Mouse (Mus musculus) heart, adult 2 months (tissue): ENCODE measurements around the gene Serpinh1. TPM values are rescaled to one million over a fixed set of nuclear protein-coding genes. Genes with fewer than 3 reads are reported as not detected.

Experiments used
- DNase-seq, 2 experiments: peaks; one replicate each; pipeline ENCODE4 v3.0.0; 2021
- H3K27ac ChIP-seq: fragments of 200-600 bp; 2 replicates; pipeline ENCODE4 v1.8.1; 2022
- H3K27me3 ChIP-seq: fragments of 200-500 bp; 2 replicates; pipeline ENCODE4 v1.6.1; 2012; ENCODE audit warnings: mild to moderate bottlenecking, low read length, inconsistent platforms, mixed read lengths; ENCODE audit not compliant: control insufficient read depth, insufficient read depth
- H3K36me3 ChIP-seq: fragments of 200-500 bp; 2 replicates; pipeline ENCODE4 v1.6.1; 2012; ENCODE audit warnings: low read length, inconsistent platforms; ENCODE audit not compliant: control insufficient read depth, insufficient read depth
- H3K4me1 ChIP-seq: fragments of 200-500 bp; 2 replicates; pipeline ENCODE4 v1.6.1; 2011; ENCODE audit warnings: low read length; ENCODE audit not compliant: control insufficient read depth, insufficient read depth
- H3K4me3 ChIP-seq: fragments of 200-600 bp; 2 replicates; pipeline ENCODE4 v1.8.1; 2022
- H3K79me2 ChIP-seq: fragments of 200-500 bp; replicated peaks from 2 replicates; pipeline ENCODE4 v1.6.1; 2012; ENCODE audit warnings: mild to moderate bottlenecking, inconsistent platforms, low read length, moderate library complexity, mixed read lengths; ENCODE audit not compliant: control insufficient read depth, insufficient read depth
- H3K9ac ChIP-seq: fragments of 200-500 bp; 2 replicates; pipeline ENCODE4 v1.6.1; 2012; ENCODE audit warnings: low read depth, mild to moderate bottlenecking, control low read depth, inconsistent platforms, low read length, mixed read lengths
- CTCF ChIP-seq: fragments of 200-600 bp; IDR thresholded peaks from 2 replicates; pipeline ENCODE4 v1.8.1; 2022; ENCODE audit warnings: antibody characterized with exemption, mild to moderate bottlenecking, moderate library complexity
- EP300 ChIP-seq: fragments of 200-500 bp; IDR thresholded peaks from 2 replicates; pipeline ENCODE4 v1.6.1; 2011; ENCODE audit warnings: low read depth, low read length, control low read depth; ENCODE audit not compliant: insufficient read depth
- POLR2A ChIP-seq: fragments of 200-500 bp; IDR thresholded peaks from 2 replicates; pipeline ENCODE4 v1.6.1; 2011; ENCODE audit warnings: mild to moderate bottlenecking, low read depth, low read length, control low read depth; ENCODE audit not compliant: insufficient read depth
- WGBS: fragments of 180-500 bp; shearing (Covaris S2); methylation state at CpG from one replicate; pipeline ENCODE4 v1.1.7; 2018; 5-methylcytosine and 5-hydroxymethylcytosine counted together
- intact Hi-C: fragments of 180-260 bp; cut with DNase I; formaldehyde crosslinking; loops from one replicate; pipeline ENCODE4 v1.15.1; 2025
- polyA plus RNA-seq: library from polyadenylated mRNA; depleted of rRNA; stranded (reverse); fragments of >200 nt; gene quantifications from 2 replicates; pipeline ENCODE4 v1.2.3, GENCODE M21; 2012
- total RNA-seq, 2 experiments: library from RNA; stranded (reverse); gene quantifications; 2 replicates each; pipeline ENCODE4 v1.2.3; 2021

Serpinh1 gene
- total and polyA plus RNA-seq, 3 experiments = 193 to 275 (median 214) TPM

GRCm38 (mm10) chr7:99328847-99329246 is 24.2 kb downstream of the Serpinh1 start:
- no peak for DNase-seq
- 83% methylated on average over 4 of the region's 4 CpGs for WGBS
- no peak overlapping the region for H3K27ac ChIP-seq
- H3K36me3 ChIP-seq = no peaks in the 10 kb centered on the region
- H3K27me3 ChIP-seq = no peaks in the 10 kb centered on the region
- H3K4me1 ChIP-seq = 0 out of 2 replicates have a peak, but pooled peaks cover 2% of the 10 kb centered on the region
- H3K79me2 ChIP-seq = no peaks in the 10 kb centered on the region
- intact Hi-C loops = no loop called here
- TF ChIP-seq CTCF (no peak), POLR2A (no peak), EP300 (no peak)
- H3K4me3 ChIP-seq = no peak overlapping the region
- no peak overlapping the region for H3K9ac ChIP-seq

DNA sequence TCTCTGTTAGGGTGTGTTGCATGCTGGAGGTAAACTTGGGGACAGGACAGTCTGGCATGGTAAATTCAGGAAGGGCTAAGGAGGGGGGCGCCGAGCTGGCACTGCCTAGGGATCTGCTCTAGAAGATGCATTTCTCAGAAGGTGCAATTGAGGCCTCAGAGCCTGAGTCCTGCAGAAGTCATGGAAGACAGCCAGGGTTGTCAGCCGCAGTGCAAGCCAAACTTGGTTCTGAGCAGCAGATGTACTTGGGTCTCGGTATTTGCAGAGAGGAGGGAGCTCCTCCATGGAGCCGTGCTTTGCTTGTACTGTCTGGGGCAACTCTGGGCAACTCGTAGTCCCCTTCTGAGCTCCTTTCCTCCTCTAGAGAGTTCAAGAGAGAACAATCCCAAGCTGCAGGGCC is 26.9 kb downstream of the Serpinh1 start:
- Histone ChIP-seq H3K36me3 (no peaks in the 10 kb centered on the region), H3K27ac (no peak overlapping the region), H3K79me2 (no peaks in the 10 kb centered on the region), H3K4me3 (no peak overlapping the region), H3K4me1 (0 out of 2 replicates have a peak, but pooled peaks cover 3% of the 10 kb centered on the region), H3K9ac (no peak overlapping the region), H3K27me3 (no peaks in the 10 kb centered on the region)
- intact Hi-C loops = no loop called here
- WGBS = 64% methylated on average over 6 of the region's 6 CpGs
- DNase-seq = peak in 1 of 2 experiments; percentile 37
- TF ChIP-seq POLR2A = no peak
- no peak for TF ChIP-seq EP300
- no peak for TF ChIP-seq CTCF

GRCm38 (mm10) chr7:99324810-99325209 is 28.2 kb downstream of the Serpinh1 start:
- Histone ChIP-seq H3K36me3 (no peaks in the 10 kb centered on the region), H3K27me3 (no peaks in the 10 kb centered on the region), H3K4me1 (0 out of 2 replicates have a peak, but pooled peaks cover 3% of the 10 kb centered on the region), H3K79me2 (no peaks in the 10 kb centered on the region), H3K4me3 (no peak overlapping the region), H3K27ac (no peak overlapping the region), H3K9ac (no peak overlapping the region)
- DNase-seq = no peak
- 63% methylated on average over 10 of the region's 10 CpGs for WGBS
- intact Hi-C loops = no loop called here
- no peak for TF ChIP-seq EP300
- no peak for TF ChIP-seq POLR2A
- TF ChIP-seq CTCF = no peak

- no peaks in the 10 kb centered on the region for H3K27me3 ChIP-seq
- H3K4me3 ChIP-seq = no peak overlapping the region
- intact Hi-C loops = no loop called here
- no peak for DNase-seq
- 87% methylated on average over 9 of the region's 9 CpGs for WGBS
- H3K36me3 ChIP-seq = no peaks in the 10 kb centered on the region
- H3K27ac ChIP-seq = no peak overlapping the region
- H3K79me2 ChIP-seq = no peaks in the 10 kb centered on the region
- H3K9ac ChIP-seq = no peak overlapping the region
- TF ChIP-seq CTCF = no peak
- no peak for TF ChIP-seq POLR2A
- TF ChIP-seq EP300 = no peak
- H3K4me1 ChIP-seq = 0 out of 2 replicates have a peak, but pooled peaks cover 3% of the 10 kb centered on the region
Measured at GRCm38 (mm10) chr7:99323321-99323700, 29.7 kb downstream of the Serpinh1 start.

DNA sequence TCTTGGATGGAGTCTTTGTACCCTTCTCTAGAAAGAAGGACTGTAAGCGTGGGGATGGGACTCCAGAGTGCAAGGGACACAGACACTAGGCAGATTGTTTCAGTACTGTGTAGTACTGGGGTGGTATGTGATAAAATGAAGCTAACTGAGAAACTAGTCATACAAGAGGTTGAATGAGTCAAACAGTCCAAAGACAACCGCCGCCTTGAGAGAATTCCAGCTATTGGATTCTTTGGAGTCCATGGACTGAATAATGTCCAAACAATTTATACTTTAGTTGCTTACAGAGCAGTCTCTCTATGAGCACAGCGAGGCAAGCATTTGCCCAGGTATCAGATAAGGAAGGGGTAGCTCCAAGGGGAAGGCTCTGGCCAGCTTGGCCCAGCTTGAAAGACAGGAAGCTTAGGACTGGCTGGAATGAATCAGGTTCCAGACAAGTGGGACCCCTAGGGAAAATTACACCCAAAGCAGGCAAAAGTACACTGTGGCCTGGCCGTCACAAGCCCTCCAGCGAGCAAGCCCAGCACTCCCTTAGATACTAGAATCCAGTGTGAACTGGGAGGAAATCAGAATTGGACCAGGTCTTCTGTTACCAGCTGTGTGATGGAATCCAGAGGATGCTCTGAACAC is 30.2 kb downstream of the Serpinh1 start:
- no peak for TF ChIP-seq POLR2A
- no peak for TF ChIP-seq EP300
- no peak for TF ChIP-seq CTCF
- 71% methylated on average over 6 of the region's 6 CpGs for WGBS
- no peaks in the 10 kb centered on the region for H3K27me3 ChIP-seq
- no peaks in the 10 kb centered on the region for H3K79me2 ChIP-seq
- H3K4me3 ChIP-seq = no peak overlapping the region
- no peak overlapping the region for H3K27ac ChIP-seq
- H3K9ac ChIP-seq = no peak overlapping the region
- H3K4me1 ChIP-seq = 0 out of 2 replicates have a peak, but pooled peaks cover 3% of the 10 kb centered on the region
- no peaks in the 10 kb centered on the region for H3K36me3 ChIP-seq
- no peak for DNase-seq
- intact Hi-C loops = no loop called here

- no peak overlapping the region for H3K9ac ChIP-seq
- WGBS = 67% methylated on average over 14 of the region's 14 CpGs
Measured at GRCm38 (mm10) chr7:99320524-99320923, 32.5 kb downstream of the Serpinh1 start.

More at GRCm38 (mm10) chr7:99320524-99320923, 32.5 kb downstream of the Serpinh1 start:
- DNase-seq = no peak
- TF ChIP-seq CTCF = no peak
- no peak for TF ChIP-seq POLR2A
- no peak for TF ChIP-seq EP300
- H3K4me1 ChIP-seq = 0 out of 2 replicates have a peak, but pooled peaks cover 1% of the 10 kb centered on the region
- H3K79me2 ChIP-seq = no peaks in the 10 kb centered on the region
- H3K36me3 ChIP-seq = no peaks in the 10 kb centered on the region
- no peaks in the 10 kb centered on the region for H3K27me3 ChIP-seq
- intact Hi-C loops = no loop called here
- no peak overlapping the region for H3K27ac ChIP-seq
- no peak overlapping the region for H3K4me3 ChIP-seq
